Mouse (Mus musculus) embryo, embryonic 11.5 days (tissue): Measurements from ENCODE around the gene Nectin2.
"Not testable (repeated sequence)": the region's sequence is repeated elsewhere in the genome, so short reads cannot be mapped to it uniquely, and the experiment has no call there.

Experiments
- DNase-seq: peaks from one replicate; pipeline ENCODE4 v3.0.0-alpha.2; 2012; ENCODE audit warnings: low read depth, low spot score

Gene Nectin2

GRCm38 (mm10) chr7:19750217-19751069, at the start of gene Nectin2:
Nectin2 (minus strand) TSS chr7:19750483.
- DNase-seq: peak; percentile 80

GRCm38 (mm10) chr7:19796697-19797588, 46.7 kb upstream of the Nectin2 start, which contains the start of gene Cblc:
Cblc (minus strand) TSS chr7:19796809.
- no peak for DNase-seq

- DNase-seq: no peak
Measured at GRCm38 (mm10) chr7:19796254-19796653, 46.0 kb upstream of the Nectin2 start.

GRCm38 (mm10) chr7:19795236-19795635, 45.0 kb upstream of the Nectin2 start:
- DNase-seq: no peak

GRCm38 (mm10) chr7:19792701-19793630, 42.7 kb upstream of the Nectin2 start:
- no peak for DNase-seq

- DNase-seq: not testable (repeated sequence)
Measured at GRCm38 (mm10) chr7:19791504-19791903, 41.2 kb upstream of the Nectin2 start.

- peak; percentile 78 for DNase-seq
Measured at GRCm38 (mm10) chr7:19789904-19790347, 39.6 kb upstream of the Nectin2 start.

GRCm38 (mm10) chr7:19785874-19786458, 35.7 kb upstream of the Nectin2 start:
- DNase-seq: no peak

GRCm38 (mm10) chr7:19784764-19785535, 34.7 kb upstream of the Nectin2 start:
- DNase-seq: no peak

GRCm38 (mm10) chr7:19783630-19784029, 33.3 kb upstream of the Nectin2 start:
- DNase-seq: no peak

- no peak for DNase-seq
Measured at GRCm38 (mm10) chr7:19782645-19783044, 32.4 kb upstream of the Nectin2 start.

- DNase-seq: no peak
Measured at GRCm38 (mm10) chr7:19781741-19782140, 31.5 kb upstream of the Nectin2 start.

GRCm38 (mm10) chr7:19779903-19780302, 29.6 kb upstream of the Nectin2 start:
- no peak for DNase-seq

GRCm38 (mm10) chr7:19778645-19779044, 28.4 kb upstream of the Nectin2 start:
- DNase-seq: no peak

- no peak for DNase-seq
Measured at GRCm38 (mm10) chr7:19777049-19777723, 26.9 kb upstream of the Nectin2 start.

- no peak for DNase-seq
Measured at GRCm38 (mm10) chr7:19771682-19772081, 21.4 kb upstream of the Nectin2 start.

- no peak for DNase-seq
Measured at GRCm38 (mm10) chr7:19770984-19771391, 20.7 kb upstream of the Nectin2 start, which contains the start of gene Bcam. Bcam (minus strand) TSS chr7:19771016.

- DNase-seq: peak; percentile 77
Measured at GRCm38 (mm10) chr7:19770375-19770754, 20.1 kb upstream of the Nectin2 start.
